Mouse (Mus musculus) cerebellum, adult 18-20 months (tissue): ENCODE results near the gene Cenpk.
A peak's percentile ranks its signal among the peaks of the same experiment; 100 is the strongest.
"Not testable (repeated sequence)": the region's sequence is repeated elsewhere in the genome, so short reads cannot be mapped to it uniquely, and the experiment has no call there.

Experiments used
- DNase-seq, 2 experiments: peaks; one replicate each; pipeline ENCODE4 v3.0.0; 2021

Cenpk gene

DNA sequence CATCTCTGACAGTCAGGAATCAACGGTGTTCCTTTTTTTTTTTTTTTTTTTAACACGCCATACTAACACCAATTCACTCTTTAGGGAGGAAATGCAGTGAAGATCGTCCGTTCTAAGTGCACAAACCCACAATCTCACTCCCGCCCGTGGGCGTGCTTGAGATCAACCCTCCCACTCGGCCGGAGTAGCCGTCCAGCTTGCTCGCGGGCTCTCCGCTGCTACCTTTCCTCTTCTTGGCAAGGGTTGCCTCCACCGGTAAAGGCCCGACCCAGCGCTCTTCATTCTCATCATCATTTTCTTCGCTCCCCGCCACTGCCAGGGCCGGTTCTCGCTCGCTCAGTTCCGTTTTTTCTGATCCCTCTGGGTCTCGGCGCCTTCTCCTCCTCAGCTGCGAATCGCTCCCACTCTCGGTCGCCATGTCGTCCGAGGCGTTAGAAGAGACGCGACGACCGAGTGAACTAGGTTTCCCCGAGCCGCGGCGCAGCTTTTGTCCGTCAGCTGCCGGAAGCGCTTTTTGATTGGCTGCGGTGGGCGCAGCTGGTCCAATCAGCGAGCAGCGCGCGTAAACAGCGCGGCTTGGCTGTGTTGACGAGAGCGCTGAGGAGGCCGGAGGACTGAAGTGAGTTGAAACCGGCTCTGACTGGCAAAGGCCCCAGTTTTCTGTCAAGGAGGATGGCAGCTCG is at the start of gene Cenpk, which contains the start of gene Ppwd1:
Cenpk (plus strand) TSS at position 228 of the 683 bp plus-strand sequence.
Ppwd1 (minus strand) TSS at position 460 of the 683 bp plus-strand sequence.
- peak; percentile 95 to 97 for DNase-seq

DNA sequence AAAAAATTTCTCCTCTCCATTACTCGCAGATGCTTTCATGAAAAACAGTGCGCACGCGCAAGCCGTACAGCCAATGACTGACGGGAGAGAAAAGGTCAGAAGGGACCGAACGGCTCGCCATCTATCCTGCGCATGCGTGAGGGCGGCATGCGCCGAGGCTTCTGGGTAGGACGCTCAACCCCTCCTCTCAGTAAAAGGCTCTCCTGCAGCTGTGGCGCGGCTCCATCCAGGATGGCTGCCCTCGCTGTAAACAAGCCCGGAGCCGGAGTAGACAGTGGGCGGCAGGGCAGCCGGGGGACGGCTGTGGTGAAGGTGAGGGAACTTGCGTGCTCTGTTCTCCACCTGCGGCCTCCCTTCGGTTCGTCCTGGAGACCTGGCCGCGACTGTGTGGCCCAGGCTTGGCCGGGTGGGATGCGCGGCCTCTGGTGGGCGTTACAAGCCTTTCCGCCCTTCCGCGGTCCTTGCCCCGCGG is 49.7 kb upstream of the Cenpk start, which contains the start of gene Trim23:
Trim23 (plus strand) TSS at position 148 of the 472 bp plus-strand sequence.
- peak; percentile 98 for DNase-seq

DNA sequence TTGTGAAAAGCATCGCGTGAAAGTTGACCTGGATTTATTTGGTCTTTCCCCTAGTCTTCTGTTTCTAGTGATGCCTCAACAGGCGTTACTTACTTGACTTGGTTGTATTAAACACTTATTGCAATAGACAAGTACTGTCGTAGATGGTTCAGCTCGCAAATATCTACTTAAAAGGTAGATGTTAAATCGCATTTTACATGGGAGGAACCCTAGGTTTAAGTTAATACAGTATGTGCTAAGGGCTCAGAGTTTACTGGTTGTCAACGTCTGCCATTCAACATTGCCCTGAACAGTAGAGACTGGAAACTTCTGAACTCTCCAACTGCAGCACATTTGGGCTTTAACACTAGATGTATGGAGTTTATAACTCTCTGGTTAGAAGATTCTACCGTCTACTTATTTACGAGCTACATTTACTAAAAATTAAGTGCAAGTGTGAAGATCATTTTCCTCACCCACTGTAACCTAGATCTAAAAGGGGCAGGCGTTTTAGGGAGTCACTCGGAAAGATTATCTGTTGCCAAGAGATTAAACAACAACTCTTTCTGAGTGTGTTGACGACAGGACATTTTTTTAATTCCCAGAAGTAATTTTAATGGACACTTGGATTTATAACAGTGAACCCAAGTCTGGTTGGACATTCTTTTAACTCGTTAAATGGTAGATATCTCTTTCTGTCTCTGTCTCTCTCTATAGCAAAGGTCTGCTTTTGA is 49.1 kb upstream of the Cenpk start:
- no peak for DNase-seq

- DNase-seq, result no peak
These were observed 41.1 kb upstream of the Cenpk start for GRCm38 (mm10) chr13:104187357-104187756.

DNA sequence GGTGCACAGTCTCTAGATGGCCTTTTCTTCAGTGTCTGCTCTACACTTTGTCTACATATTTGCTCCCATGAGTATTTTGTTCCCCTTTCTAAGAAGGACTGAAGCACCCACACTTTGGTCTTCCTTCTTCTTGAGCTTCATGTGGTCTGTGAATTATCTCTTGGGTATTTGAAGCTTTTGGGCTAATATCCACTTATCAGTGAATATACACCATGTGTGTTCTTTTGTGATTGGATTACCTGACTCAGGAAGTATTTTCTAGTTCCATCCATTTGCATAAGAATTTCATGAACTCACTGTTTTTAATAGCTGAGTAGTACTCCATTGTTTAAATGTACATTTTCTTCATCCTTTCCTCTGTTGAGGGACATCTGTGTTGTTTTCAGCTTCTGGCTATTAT is 32.5 kb upstream of the Cenpk start:
- not testable (repeated sequence) for DNase-seq

DNA sequence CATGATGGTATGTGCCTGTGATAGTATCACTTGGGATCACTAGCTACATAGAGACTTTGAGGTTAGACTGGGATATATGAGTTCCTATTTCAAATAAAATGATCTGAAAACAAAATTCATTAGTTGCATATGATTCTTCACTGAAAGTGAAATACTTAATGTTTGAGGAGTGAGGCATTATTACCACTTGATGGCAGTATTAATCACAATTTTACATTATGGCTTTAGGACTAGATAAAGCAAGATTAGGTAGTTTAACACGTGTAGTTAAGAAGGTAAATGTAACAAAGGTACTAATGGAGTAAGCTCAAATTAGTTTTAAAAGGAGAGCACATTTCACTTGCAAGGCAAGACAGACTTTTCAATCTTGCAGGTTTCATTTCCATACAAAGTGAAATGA is 24.1 kb upstream of the Cenpk start:
- DNase-seq, result no peak

GRCm38 (mm10) chr13:104227478-104227877 is 933 bp upstream of the Cenpk start:
- no peak for DNase-seq

DNA sequence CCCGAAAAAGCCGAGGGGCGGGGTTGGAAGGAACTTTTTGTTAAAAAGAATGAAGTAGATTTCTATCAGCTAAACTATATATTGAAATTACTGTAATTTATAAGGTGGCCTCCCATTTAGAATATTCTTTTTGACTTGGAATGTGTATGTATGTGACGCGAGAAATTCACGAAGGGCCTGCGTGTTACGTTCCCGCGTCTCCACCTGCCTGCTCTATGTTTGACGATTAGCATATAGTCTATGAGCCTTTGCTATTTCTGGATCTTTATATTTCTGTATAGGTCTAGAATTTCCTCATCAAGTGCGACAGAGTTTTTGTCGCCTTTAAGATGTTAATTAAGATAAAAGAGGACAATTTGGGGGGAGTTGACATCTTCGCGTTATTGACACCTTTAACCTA is 770 bp downstream of the Cenpk start:
- DNase-seq, result no peak

- no peak for DNase-seq
These were observed 30.6 kb downstream of the Cenpk start for GRCm38 (mm10) chr13:104258997-104259396.

- peak in 1 of 2 experiments; percentile 25 for DNase-seq
These were observed 56.6 kb downstream of the Cenpk start for GRCm38 (mm10) chr13:104285031-104285431.

DNA sequence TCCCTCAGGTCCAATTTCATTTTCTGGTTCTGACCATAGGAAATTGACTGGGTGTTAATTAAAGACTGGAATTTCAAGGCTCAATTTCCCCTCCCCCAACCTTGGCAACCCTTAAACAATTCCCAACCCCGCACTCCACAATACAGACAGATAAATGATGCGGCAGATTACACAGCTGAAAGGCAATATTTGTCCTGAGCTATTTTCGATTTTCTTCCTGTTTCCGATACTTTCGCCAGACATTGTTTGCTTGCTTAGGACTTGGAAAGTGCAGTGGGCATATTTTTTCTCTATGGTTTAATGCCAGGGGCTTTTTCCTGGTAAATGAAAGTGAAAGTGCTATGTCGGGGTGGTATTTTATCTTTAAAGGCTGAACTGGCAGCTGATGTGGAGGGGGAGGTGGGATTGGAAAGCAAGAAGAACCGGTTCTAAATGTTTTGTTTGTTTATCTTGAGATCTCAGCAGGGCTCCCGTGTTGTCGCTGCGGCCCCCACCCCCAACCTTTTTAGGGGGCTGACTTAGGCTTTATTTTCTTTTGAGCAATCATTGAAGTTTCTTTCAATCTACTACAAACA is 57.4 kb downstream of the Cenpk start:
- DNase-seq, result peak in 1 of 2 experiments; percentile 33

- no peak for DNase-seq
These were observed 57.9 kb downstream of the Cenpk start for GRCm38 (mm10) chr13:104286336-104286735.

- peak; percentile 65 to 66 for DNase-seq
These were observed 58.5 kb downstream of the Cenpk start for GRCm38 (mm10) chr13:104286897-104287309.

DNA sequence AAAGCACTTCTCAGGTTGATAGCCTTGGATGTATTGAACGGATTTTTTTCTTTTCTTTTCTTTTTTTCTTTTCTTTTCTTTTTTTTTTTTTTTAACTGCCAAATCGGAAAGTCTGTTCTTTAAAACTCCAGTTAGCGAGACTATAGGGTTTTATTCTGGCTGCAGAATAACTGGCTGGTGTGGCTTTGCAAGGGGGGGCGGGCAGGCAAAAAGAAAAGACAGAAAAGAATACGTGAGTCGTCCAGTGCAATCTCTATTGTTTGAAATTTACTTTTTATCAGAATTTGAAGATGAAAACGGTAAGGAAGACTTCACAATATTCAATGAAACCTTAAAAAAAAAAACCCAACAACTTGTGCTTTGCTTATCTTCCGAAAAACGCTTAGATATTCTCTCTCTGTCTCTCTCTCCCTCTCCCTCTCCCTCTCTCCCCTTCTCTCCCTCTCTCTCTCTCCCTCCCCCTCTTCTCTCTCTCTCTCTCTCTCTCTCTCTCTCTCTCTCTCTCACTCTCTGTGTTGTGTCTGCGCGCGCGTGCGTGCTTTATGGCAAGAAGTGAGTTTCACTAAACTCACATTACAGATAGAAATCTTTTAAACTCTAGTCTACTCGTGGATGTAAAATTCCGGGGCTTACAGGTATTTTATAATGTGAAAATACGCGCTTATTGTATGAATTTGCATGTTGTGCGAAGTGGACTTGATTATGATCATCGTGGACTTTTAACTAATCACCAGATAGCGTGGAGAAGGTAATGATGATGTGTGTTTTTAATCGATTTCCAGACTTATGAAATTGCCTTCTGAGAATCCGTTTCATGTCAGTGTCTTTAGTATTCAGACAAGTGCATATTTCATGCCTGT is 59.2 kb downstream of the Cenpk start, which contains the start of gene Adamts6:
Adamts6 (plus strand) TSS at position 470 of the 860 bp plus-strand sequence.
- DNase-seq, result peak in 1 of 2 experiments; percentile 24

DNA sequence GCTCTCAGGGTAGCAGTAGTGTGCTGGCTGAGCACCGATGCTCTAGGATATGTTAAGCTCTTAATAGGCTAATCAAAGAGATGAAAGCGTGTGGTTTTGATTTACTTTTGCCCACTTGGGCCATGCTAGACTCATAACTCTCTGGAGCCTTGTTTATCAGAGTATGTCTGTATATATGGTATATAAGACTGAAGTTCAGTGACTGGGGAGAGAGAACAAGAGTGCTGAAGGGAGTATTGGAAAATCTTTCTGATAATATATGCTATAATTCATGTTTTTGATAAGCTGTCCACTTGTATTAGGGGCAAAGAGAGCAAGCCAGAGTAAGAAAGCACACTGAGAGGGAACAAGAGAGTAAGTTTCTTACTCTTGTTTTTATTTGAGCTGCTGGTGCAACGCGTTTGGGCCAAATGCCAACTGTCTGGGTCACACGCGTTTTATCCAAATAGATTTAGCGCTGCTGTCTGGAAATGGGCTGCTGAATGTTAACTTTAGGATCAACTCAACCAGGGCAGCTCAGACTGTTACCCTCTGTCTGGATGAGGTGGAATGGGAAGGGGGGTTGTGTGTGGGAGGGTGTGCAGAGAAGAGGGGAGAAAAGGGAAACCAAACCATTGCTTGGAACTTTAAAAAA is 59.9 kb downstream of the Cenpk start:
- peak; percentile 36 to 53 for DNase-seq

GRCm38 (mm10) chr13:104289176-104289575 is 60.8 kb downstream of the Cenpk start:
- no peak for DNase-seq

GRCm38 (mm10) chr13:104295472-104295871 is 67.1 kb downstream of the Cenpk start:
- no peak for DNase-seq
